Mouse (Mus musculus) limb, embryonic 15.5 days (tissue): ENCODE data around the gene Tnfsf15. TPM values are rescaled to one million over a fixed set of nuclear protein-coding genes. Genes with fewer than 3 reads are reported as not detected.

Experiments used
- ATAC-seq: fragments of 200-750 bp; cut with Nextera tagmentation; 2 replicates; pipeline ENCODE4 v1.8.0; 2017; ENCODE audit warnings: low read depth, moderate TSS enrichment; ENCODE audit not compliant: insufficient number of reproducible peaks, low FRiP score, low TSS enrichment
- H3K27ac ChIP-seq: fragments of 300-500 bp; sonication (generic); 2 replicates; pipeline ENCODE4 v1.5.1; 2015; ENCODE audit warnings: moderate library complexity, mild to moderate bottlenecking, inconsistent platforms
- H3K27me3 ChIP-seq: fragments of 300-500 bp; sonication (generic); 2 replicates; pipeline ENCODE4 v1.6.1; 2015; ENCODE audit warnings: inconsistent platforms
- H3K36me3 ChIP-seq: fragments of 300-500 bp; sonication (generic); 2 replicates; pipeline ENCODE4 v1.6.1; 2015; ENCODE audit warnings: inconsistent platforms
- H3K4me1 ChIP-seq: fragments of 300-500 bp; sonication (generic); 2 replicates; pipeline ENCODE4 v1.6.1; 2015; ENCODE audit warnings: inconsistent platforms
- H3K4me2 ChIP-seq: fragments of 300-500 bp; sonication (generic); 2 replicates; pipeline ENCODE4 v1.6.1; 2015; ENCODE audit warnings: mild to moderate bottlenecking, inconsistent platforms
- H3K4me3 ChIP-seq: fragments of 300-500 bp; sonication (generic); 2 replicates; pipeline ENCODE4 v1.5.1; 2015; ENCODE audit warnings: mild to moderate bottlenecking, inconsistent platforms
- H3K9ac ChIP-seq: fragments of 300-500 bp; sonication (generic); 2 replicates; pipeline ENCODE4 v1.6.1; 2015; ENCODE audit warnings: inconsistent platforms
- H3K9me3 ChIP-seq: fragments of 300-500 bp; sonication (generic); 2 replicates; pipeline ENCODE4 v1.6.1; 2016; ENCODE audit warnings: inconsistent platforms
- whole genome bisulfite sequencing: fragments of 180-500 bp; shearing (Covaris S2); methylation state at CpG from one replicate; pipeline ENCODE4 v1.1.7; 2015; 5-methylcytosine and 5-hydroxymethylcytosine counted together
- polyA plus RNA-seq: library from polyadenylated mRNA; unstranded; fragments of >200 nt; fragmentation: Nextera tagmentation; extraction: Ambion mirVana; gene quantifications from 2 replicates; pipeline ENCODE4 v1.2.1, GENCODE M21; 2015

The Tnfsf15 gene
- polyA plus RNA-seq, 1 experiment from 2014 or later, result 0.46 TPM

GRCm38 (mm10) chr4:63740001-63740400, 4.9 kb downstream of the Tnfsf15 start:
- H3K4me3 ChIP-seq, result no peak overlapping the region
- WGBS, result 74% methylated on average over 3 of the region's 3 CpGs
- no peaks in the 10 kb centered on the region for H3K36me3 ChIP-seq
- no peak for ATAC-seq
- H3K27me3 ChIP-seq, result no peaks in the 10 kb centered on the region
- H3K4me2 ChIP-seq, result no peak overlapping the region
- H3K9me3 ChIP-seq, result no peaks in the 10 kb centered on the region
- no peak overlapping the region for H3K9ac ChIP-seq
- no peak overlapping the region for H3K27ac ChIP-seq
- H3K4me1 ChIP-seq, result peaks cover 33% of the 10 kb centered on the region

DNA sequence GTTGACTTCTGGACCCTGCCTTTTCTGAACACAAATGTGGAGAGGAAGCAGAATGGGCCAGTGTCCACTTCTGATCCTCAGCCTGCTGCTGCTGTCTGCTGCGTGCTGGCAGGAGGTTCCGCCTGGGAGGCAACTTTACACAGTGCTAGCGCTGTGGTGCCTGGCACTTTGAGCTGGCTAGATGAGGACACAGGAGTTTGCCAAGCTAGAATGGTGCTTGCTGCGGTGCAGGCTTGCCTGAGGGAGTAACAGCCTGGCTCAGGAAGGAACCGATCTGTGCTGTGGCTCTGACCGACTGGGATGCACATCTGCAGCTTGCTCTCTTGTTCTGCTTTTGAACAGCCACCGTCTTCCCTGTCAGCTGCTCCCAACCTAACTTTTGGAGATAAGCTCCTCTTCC, 5.4 kb downstream of the Tnfsf15 start:
- H3K4me1 ChIP-seq, result peaks cover 28% of the 10 kb centered on the region
- WGBS, result 31% methylated on average over 7 of the region's 7 CpGs
- no peak overlapping the region for H3K27ac ChIP-seq
- H3K27me3 ChIP-seq, result no peaks in the 10 kb centered on the region
- H3K9me3 ChIP-seq, result no peaks in the 10 kb centered on the region
- no peak overlapping the region for H3K4me3 ChIP-seq
- no peaks in the 10 kb centered on the region for H3K36me3 ChIP-seq
- H3K9ac ChIP-seq, result no peak overlapping the region
- H3K4me2 ChIP-seq, result no peak overlapping the region
- ATAC-seq, result no peak

GRCm38 (mm10) chr4:63738364-63738997, 6.4 kb downstream of the Tnfsf15 start:
- Histone ChIP-seq H3K27ac (no peak overlapping the region), H3K36me3 (no peaks in the 10 kb centered on the region), H3K4me2 (no peak overlapping the region), H3K4me3 (no peak overlapping the region), H3K4me1 (peaks cover 27% of the 10 kb centered on the region), H3K9ac (no peak overlapping the region), H3K27me3 (no peaks in the 10 kb centered on the region), H3K9me3 (no peaks in the 10 kb centered on the region)
- WGBS, result 39% methylated on average over 9 of the region's 9 CpGs
- no peak for ATAC-seq

- Histone ChIP-seq H3K4me2 (no peak overlapping the region), H3K4me3 (no peak overlapping the region), H3K4me1 (no peaks in the 10 kb centered on the region), H3K27me3 (no peaks in the 10 kb centered on the region), H3K9me3 (no peaks in the 10 kb centered on the region), H3K36me3 (no peaks in the 10 kb centered on the region), H3K27ac (no peak overlapping the region), H3K9ac (no peak overlapping the region)
- no peak for ATAC-seq
- WGBS, result 31% methylated on average over 2 of the region's 2 CpGs
Measured at GRCm38 (mm10) chr4:63731299-63731698, 13.6 kb downstream of the Tnfsf15 start.

DNA sequence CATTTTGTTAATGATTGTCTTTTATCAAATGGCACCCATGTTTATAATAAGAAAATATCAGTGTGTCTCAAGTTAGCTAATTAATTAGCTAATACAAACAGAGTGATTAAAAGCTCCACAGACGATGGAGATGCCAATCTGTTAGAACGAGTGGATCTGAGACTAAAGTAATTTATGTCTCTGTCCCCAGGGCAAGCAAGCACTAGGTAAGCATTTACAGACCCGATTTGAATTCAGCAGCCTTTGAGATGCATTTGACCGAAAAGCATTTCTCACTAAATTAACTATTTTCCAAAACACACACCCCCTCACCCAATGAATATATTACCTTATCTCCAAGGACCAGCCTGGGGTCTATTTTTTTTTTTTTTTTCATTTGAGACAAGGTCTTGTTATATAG, 18.2 kb downstream of the Tnfsf15 start:
- Histone ChIP-seq H3K4me1 (no peaks in the 10 kb centered on the region), H3K27me3 (no peaks in the 10 kb centered on the region), H3K36me3 (no peaks in the 10 kb centered on the region), H3K9me3 (no peaks in the 10 kb centered on the region), H3K27ac (no peak overlapping the region), H3K4me3 (no peak overlapping the region), H3K9ac (no peak overlapping the region), H3K4me2 (no peak overlapping the region)
- ATAC-seq, result no peak
- 24% methylated on average over 4 of the region's 4 CpGs for WGBS

GRCm38 (mm10) chr4:63725981-63726380, 18.9 kb downstream of the Tnfsf15 start:
- H3K9ac ChIP-seq, result no peak overlapping the region
- no peak overlapping the region for H3K4me3 ChIP-seq
- no peaks in the 10 kb centered on the region for H3K4me1 ChIP-seq
- H3K27me3 ChIP-seq, result no peaks in the 10 kb centered on the region
- no peak for ATAC-seq
- H3K9me3 ChIP-seq, result no peaks in the 10 kb centered on the region
- H3K36me3 ChIP-seq, result no peaks in the 10 kb centered on the region
- WGBS, result 38% methylated on average over 5 of the region's 5 CpGs
- H3K27ac ChIP-seq, result no peak overlapping the region
- H3K4me2 ChIP-seq, result no peak overlapping the region

GRCm38 (mm10) chr4:63717922-63718643, 26.8 kb downstream of the Tnfsf15 start:
- no peak for ATAC-seq
- 62% methylated on average over 8 of the region's 8 CpGs for WGBS
- Histone ChIP-seq H3K9ac (no peak overlapping the region), H3K4me3 (no peak overlapping the region), H3K36me3 (no peaks in the 10 kb centered on the region), H3K9me3 (no peaks in the 10 kb centered on the region), H3K27ac (no peak overlapping the region), H3K4me2 (no peak overlapping the region), H3K27me3 (no peaks in the 10 kb centered on the region), H3K4me1 (no peaks in the 10 kb centered on the region)

GRCm38 (mm10) chr4:63711886-63712285, 33.0 kb downstream of the Tnfsf15 start:
- no peaks in the 10 kb centered on the region for H3K4me1 ChIP-seq
- no peaks in the 10 kb centered on the region for H3K36me3 ChIP-seq
- no peak overlapping the region for H3K4me2 ChIP-seq
- no peaks in the 10 kb centered on the region for H3K27me3 ChIP-seq
- no peak overlapping the region for H3K9ac ChIP-seq
- no peak for ATAC-seq
- WGBS, result 89% methylated on average over 5 of the region's 5 CpGs
- no peaks in the 10 kb centered on the region for H3K9me3 ChIP-seq
- no peak overlapping the region for H3K4me3 ChIP-seq
- H3K27ac ChIP-seq, result no peak overlapping the region

- H3K9me3 ChIP-seq, result no peaks in the 10 kb centered on the region
Measured at GRCm38 (mm10) chr4:63710431-63711220, 34.3 kb downstream of the Tnfsf15 start.

DNA sequence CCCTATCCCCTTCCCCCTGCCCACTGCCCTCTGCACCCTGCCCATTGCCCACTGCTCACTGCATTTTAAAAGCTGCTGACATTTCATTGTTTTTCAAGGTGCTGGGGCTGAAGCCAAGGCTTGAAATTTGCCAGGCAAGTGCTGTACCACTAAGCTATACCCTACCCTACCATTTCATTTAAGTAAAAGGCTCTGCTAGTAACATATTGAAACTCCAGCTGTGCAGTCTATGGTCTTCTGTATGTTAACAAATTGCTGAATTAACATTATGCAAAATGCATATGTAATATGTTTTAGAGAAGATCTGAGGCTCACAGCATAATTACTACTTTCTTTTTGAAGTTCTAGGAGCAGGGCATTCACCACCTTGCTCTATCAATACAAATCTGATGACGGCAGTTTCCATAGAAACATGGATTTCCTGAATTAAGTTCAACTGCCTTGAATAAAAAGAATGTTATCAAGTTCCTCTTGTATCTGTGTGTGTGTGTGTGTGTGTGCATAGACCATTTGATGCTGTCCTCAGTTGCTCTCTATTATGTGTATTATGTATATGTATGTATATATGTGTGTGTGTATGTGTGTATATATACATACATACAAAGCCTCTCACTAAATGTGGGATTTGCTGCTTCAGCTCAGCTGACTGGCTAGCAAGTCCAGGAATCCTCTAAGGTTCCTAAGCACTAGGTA, 38.5 kb downstream of the Tnfsf15 start:
- no peak for ATAC-seq
- H3K27ac ChIP-seq, result no peak overlapping the region
- no peaks in the 10 kb centered on the region for H3K4me1 ChIP-seq
- H3K4me2 ChIP-seq, result no peak overlapping the region
- no peaks in the 10 kb centered on the region for H3K9me3 ChIP-seq
- H3K36me3 ChIP-seq, result no peaks in the 10 kb centered on the region
- H3K27me3 ChIP-seq, result 0 out of 2 replicates have a peak, but pooled peaks cover 2% of the 10 kb centered on the region
- 81% methylated on average over 1 of the region's 1 CpGs for WGBS
- no peak overlapping the region for H3K4me3 ChIP-seq
- H3K9ac ChIP-seq, result no peak overlapping the region

More at GRCm38 (mm10) chr4:63710431-63711220, 34.3 kb downstream of the Tnfsf15 start:
- H3K4me3 ChIP-seq, result no peak overlapping the region
- no peak for ATAC-seq
- no peak overlapping the region for H3K4me2 ChIP-seq
- WGBS, result 55% methylated on average over 8 of the region's 8 CpGs
- no peaks in the 10 kb centered on the region for H3K27me3 ChIP-seq
- H3K27ac ChIP-seq, result no peak overlapping the region
- H3K4me1 ChIP-seq, result no peaks in the 10 kb centered on the region
- H3K36me3 ChIP-seq, result no peaks in the 10 kb centered on the region
- no peak overlapping the region for H3K9ac ChIP-seq

DNA sequence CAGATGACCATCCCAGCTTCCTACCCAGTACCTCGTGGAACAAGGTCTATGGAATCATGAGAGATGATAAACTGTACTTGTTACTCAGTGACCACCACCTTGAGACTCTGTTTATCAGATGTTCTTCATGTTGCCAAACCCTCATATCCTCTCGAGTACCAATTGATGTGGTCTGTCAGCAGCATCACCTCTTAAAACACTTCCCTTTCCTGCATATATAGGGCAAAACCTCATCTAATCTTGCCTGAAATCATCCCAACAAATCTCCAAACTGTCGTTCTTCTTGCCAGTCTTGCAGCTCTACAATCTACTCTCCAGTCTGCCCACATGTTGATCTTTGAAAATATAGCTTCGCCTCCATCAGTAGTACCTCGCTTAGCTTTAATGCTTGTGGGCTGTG, 40.7 kb downstream of the Tnfsf15 start:
- no peaks in the 10 kb centered on the region for H3K9me3 ChIP-seq
- H3K9ac ChIP-seq, result no peak overlapping the region
- H3K4me3 ChIP-seq, result no peak overlapping the region
- no peak for ATAC-seq
- H3K27me3 ChIP-seq, result 0 out of 2 replicates have a peak, but pooled peaks cover 2% of the 10 kb centered on the region
- 78% methylated on average over 5 of the region's 5 CpGs for WGBS
- H3K4me2 ChIP-seq, result no peak overlapping the region
- no peaks in the 10 kb centered on the region for H3K4me1 ChIP-seq
- no peak overlapping the region for H3K27ac ChIP-seq
- H3K36me3 ChIP-seq, result no peaks in the 10 kb centered on the region
